Mouse (Mus musculus) cerebellum, adult 18-20 months (tissue): ENCODE data around the gene A930004D18Rik.

Source experiments
- DNase-seq, 2 experiments: peaks; one replicate each; pipeline ENCODE4 v3.0.0; 2021

Gene A930004D18Rik

GRCm38 (mm10) chr2:18037491-18037890, at the start of gene A930004D18Rik:
A930004D18Rik (minus strand) TSS chr2:18037737.
- no peak for DNase-seq

- DNase-seq: peak; percentile 66 to 74
These were observed 42.8 kb upstream of the A930004D18Rik start for GRCm38 (mm10) chr2:18080182-18080860.

GRCm38 (mm10) chr2:18071947-18072346, 34.4 kb upstream of the A930004D18Rik start:
- no peak for DNase-seq

- DNase-seq: no peak
These were observed 30.7 kb upstream of the A930004D18Rik start for GRCm38 (mm10) chr2:18068071-18068796.

GRCm38 (mm10) chr2:18066436-18066835, 28.9 kb upstream of the A930004D18Rik start:
- no peak for DNase-seq

GRCm38 (mm10) chr2:18065708-18066030, 28.1 kb upstream of the A930004D18Rik start:
- no peak for DNase-seq

- DNase-seq: peak; percentile 75 to 86
These were observed 27.6 kb upstream of the A930004D18Rik start for GRCm38 (mm10) chr2:18064941-18065707.

GRCm38 (mm10) chr2:18064356-18064858, 26.9 kb upstream of the A930004D18Rik start:
- DNase-seq: peak; percentile 93 to 95

- peak in 1 of 2 experiments; percentile 68 for DNase-seq
These were observed 26.3 kb upstream of the A930004D18Rik start for GRCm38 (mm10) chr2:18063763-18064251.

- no peak for DNase-seq
These were observed 22.9 kb upstream of the A930004D18Rik start for GRCm38 (mm10) chr2:18060396-18060795.

GRCm38 (mm10) chr2:18059891-18060290, 22.4 kb upstream of the A930004D18Rik start:
- DNase-seq: no peak

- no peak for DNase-seq
These were observed 21.5 kb upstream of the A930004D18Rik start for GRCm38 (mm10) chr2:18059063-18059462.

- DNase-seq: no peak
These were observed 20.7 kb upstream of the A930004D18Rik start for GRCm38 (mm10) chr2:18058146-18058708.

- peak; percentile 58 to 70 for DNase-seq
These were observed 20.0 kb upstream of the A930004D18Rik start for GRCm38 (mm10) chr2:18057336-18058145.

GRCm38 (mm10) chr2:18056786-18057255, 19.3 kb upstream of the A930004D18Rik start:
- DNase-seq: peak in 1 of 2 experiments; percentile 89

- peak; percentile 92 to 97 for DNase-seq
These were observed 18.6 kb upstream of the A930004D18Rik start for GRCm38 (mm10) chr2:18055929-18056785.

- DNase-seq: no peak
These were observed 17.7 kb upstream of the A930004D18Rik start, which contains the start of gene Mllt10 for GRCm38 (mm10) chr2:18055016-18055928. Mllt10 (plus strand) TSS chr2:18055237.

- no peak for DNase-seq
These were observed 16.5 kb upstream of the A930004D18Rik start for GRCm38 (mm10) chr2:18053951-18054530.
